Mouse (Mus musculus): ENCODE measurements around the gene Arid3a. TPM values are rescaled to one million over a fixed set of nuclear protein-coding genes. Genes with fewer than 3 reads are reported as not detected.
A peak's percentile ranks its signal among the peaks of the same experiment; 100 is the strongest.

Gene Arid3a
- polyA plus RNA-seq, 1 experiment from 2014 or later = 6.2 TPM

- WGBS = 12% methylated on average over 2 of the region's 2 CpGs
- Histone ChIP-seq H3K27ac (ENCODE audit: low read depth, low read length) (no peak overlapping the region), H3K27me3 (ENCODE audit: control insufficient read depth, insufficient read depth, low read length) (peaks cover 2% of the 10 kb centered on the region; the same call in 1 of the 2 replicates)
These were observed 25.9 kb upstream of the Arid3a start for GRCm38 (mm10) chr10:79900951-79901410.

DNA sequence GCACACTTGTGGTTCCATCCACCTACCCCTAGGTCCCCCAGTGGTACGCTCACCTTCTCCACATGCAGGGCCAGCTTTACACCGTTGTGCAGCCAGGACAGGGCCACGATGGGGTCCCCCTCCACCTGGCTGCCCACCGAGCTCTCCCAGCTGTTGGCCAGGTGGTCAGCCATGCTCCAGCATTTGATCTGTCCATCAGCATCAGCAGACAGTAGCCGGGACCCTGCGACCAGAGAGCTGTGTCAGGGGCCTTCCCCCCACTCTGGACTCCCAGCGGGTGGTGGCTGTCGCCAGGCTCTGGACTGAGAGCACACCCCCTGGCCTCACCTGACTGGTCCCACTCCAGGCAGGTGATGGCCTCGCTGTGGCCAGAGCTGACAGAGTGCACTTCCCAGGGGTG is 20.1 kb upstream of the Arid3a start:
- no peak overlapping the region for H3K27ac ChIP-seq (ENCODE audit: low read depth, low read length)
- WGBS = 92% methylated on average over 9 of the region's 9 CpGs
- ATAC-seq (ENCODE audit: low FRiP score) (no peak), DNase-seq (ENCODE audit: low spot score, missing footprints) (no peak)
- no peak overlapping the region for H3K4me3 ChIP-seq (ENCODE audit: low read depth, low read length)
- H3K36me3 ChIP-seq (ENCODE audit: control insufficient read depth, insufficient read depth, low read length) = peaks cover 13% of the 10 kb centered on the region
- no peak overlapping the region for H3K4me2 ChIP-seq
- peaks cover 9% of the 10 kb centered on the region for H3K4me1 ChIP-seq (ENCODE audit: control insufficient read depth, insufficient read depth, low read length)
- no peaks in the 10 kb centered on the region for H3K27me3 ChIP-seq (ENCODE audit: control insufficient read depth, insufficient read depth, low read length)
- no peaks in the 10 kb centered on the region for H3K9me3 ChIP-seq (ENCODE audit: control insufficient read depth, low read length)
- no peak overlapping the region for H3K9ac ChIP-seq (ENCODE audit: low read length)

More at GRCm38 (mm10) chr10:79900951-79901410, 25.9 kb upstream of the Arid3a start:
- no peak overlapping the region for H3K4me3 ChIP-seq (ENCODE audit: low read depth, low read length)
- peak; percentile 47 for ATAC-seq (ENCODE audit: low FRiP score)
- no peaks in the 10 kb centered on the region for H3K9me3 ChIP-seq (ENCODE audit: control insufficient read depth, low read length)
- H3K4me2 ChIP-seq = no peak overlapping the region
- DNase-seq (ENCODE audit: low spot score, missing footprints) = no peak
- no peak overlapping the region for H3K9ac ChIP-seq (ENCODE audit: low read length)
- peaks cover 13% of the 10 kb centered on the region for H3K4me1 ChIP-seq (ENCODE audit: control insufficient read depth, insufficient read depth, low read length)
- peaks cover 9% of the 10 kb centered on the region for H3K36me3 ChIP-seq (ENCODE audit: control insufficient read depth, insufficient read depth, low read length)

GRCm38 (mm10) chr10:79907415-79907814 is 19.4 kb upstream of the Arid3a start:
- ATAC-seq (ENCODE audit: low FRiP score) = no peak
- no peak overlapping the region for H3K9ac ChIP-seq (ENCODE audit: low read length)
- H3K4me3 ChIP-seq (ENCODE audit: low read depth, low read length) = no peak overlapping the region
- H3K27me3 ChIP-seq (ENCODE audit: control insufficient read depth, insufficient read depth, low read length) = no peaks in the 10 kb centered on the region
- no peaks in the 10 kb centered on the region for H3K9me3 ChIP-seq (ENCODE audit: control insufficient read depth, low read length)
- 94% methylated on average over 10 of the region's 10 CpGs for WGBS
- no peak for DNase-seq (ENCODE audit: low spot score, missing footprints)
- peaks cover 8% of the 10 kb centered on the region for H3K4me1 ChIP-seq (ENCODE audit: control insufficient read depth, insufficient read depth, low read length)
- H3K4me2 ChIP-seq = no peak overlapping the region
- no peak overlapping the region for H3K27ac ChIP-seq (ENCODE audit: low read depth, low read length)
- H3K36me3 ChIP-seq (ENCODE audit: control insufficient read depth, insufficient read depth, low read length) = peaks cover 13% of the 10 kb centered on the region

GRCm38 (mm10) chr10:79908167-79909091 is 18.4 kb upstream of the Arid3a start, which contains the start of gene Med16:
Gene Med16 (minus strand): TSS chr10:79908923.
- DNase-seq (ENCODE audit: low spot score, missing footprints) (peak; percentile 99), ATAC-seq (ENCODE audit: low FRiP score) (peak; percentile 95)
- Histone ChIP-seq H3K27ac (ENCODE audit: low read depth, low read length) (peak within 1 kb of the TSS; percentile 95), H3K9me3 (ENCODE audit: control insufficient read depth, low read length) (no peaks in the 10 kb centered on the region), H3K9ac (ENCODE audit: low read length) (peak within 1 kb of the TSS; percentile 98), H3K36me3 (ENCODE audit: control insufficient read depth, insufficient read depth, low read length) (peaks cover 13% of the 10 kb centered on the region; the same call in 1 of the 2 replicates), H3K27me3 (ENCODE audit: control insufficient read depth, insufficient read depth, low read length) (no peaks in the 10 kb centered on the region), H3K4me1 (ENCODE audit: control insufficient read depth, insufficient read depth, low read length) (peaks cover 8% of the 10 kb centered on the region), H3K4me2 (peak within 1 kb of the TSS; percentile 39), H3K4me3 (ENCODE audit: low read depth, low read length) (peak within 1 kb of the TSS; percentile 76)
- WGBS = 2% methylated on average over 52 of the region's 52 CpGs

- H3K36me3 ChIP-seq (ENCODE audit: control insufficient read depth, insufficient read depth, low read length) = peaks cover 13% of the 10 kb centered on the region; the same call in 1 of the 2 replicates
- peak; percentile 22; the same call in 1 of the 2 replicates for ATAC-seq (ENCODE audit: low FRiP score)
- peak; percentile 96 for DNase-seq (ENCODE audit: low spot score, missing footprints)
- no peaks in the 10 kb centered on the region for H3K9me3 ChIP-seq (ENCODE audit: control insufficient read depth, low read length)
- peaks cover 13% of the 10 kb centered on the region for H3K4me1 ChIP-seq (ENCODE audit: control insufficient read depth, insufficient read depth, low read length)
- peak overlapping the region; percentile 12; the same call in 1 of the 2 replicates for H3K4me2 ChIP-seq
- peak overlapping the region; percentile 95 for H3K27ac ChIP-seq (ENCODE audit: low read depth, low read length)
- H3K27me3 ChIP-seq (ENCODE audit: control insufficient read depth, insufficient read depth, low read length) = no peaks in the 10 kb centered on the region
- peak overlapping the region; percentile 76; the same call in 1 of the 2 replicates for H3K4me3 ChIP-seq (ENCODE audit: low read depth, low read length)
- WGBS = 28% methylated on average over 14 of the region's 14 CpGs
- peak overlapping the region; percentile 98; the same call in 1 of the 2 replicates for H3K9ac ChIP-seq (ENCODE audit: low read length)
These were observed 17.5 kb upstream of the Arid3a start for GRCm38 (mm10) chr10:79909092-79909922.

DNA sequence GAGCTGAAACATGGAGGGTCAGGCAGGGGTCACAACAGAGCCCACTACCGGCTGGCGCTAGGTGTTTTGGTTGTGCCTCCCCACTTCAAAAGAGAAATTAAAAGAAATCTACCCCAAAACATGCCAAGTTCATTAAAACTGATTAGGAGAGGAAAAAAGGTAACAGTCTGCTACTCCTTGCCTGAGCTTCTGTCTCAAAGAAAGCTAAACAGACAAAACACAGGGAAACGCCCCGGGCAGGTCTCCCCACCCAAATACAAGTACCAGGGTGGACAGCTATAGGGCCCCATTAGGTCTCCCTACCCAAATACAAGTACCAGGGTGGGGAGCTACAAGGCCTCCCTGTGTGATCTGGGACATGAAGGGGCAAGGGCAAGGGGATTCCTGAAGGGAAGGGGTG is 16.3 kb upstream of the Arid3a start, which contains the start of gene Gm26602:
TSS of gene Gm26602 (plus strand) at position 301 of the 400 bp plus-strand sequence.
- Histone ChIP-seq H3K9me3 (ENCODE audit: control insufficient read depth, low read length) (no peaks in the 10 kb centered on the region), H3K9ac (ENCODE audit: low read length) (no peak within 1 kb of the TSS), H3K4me2 (no peak within 1 kb of the TSS), H3K4me1 (ENCODE audit: control insufficient read depth, insufficient read depth, low read length) (peaks cover 15% of the 10 kb centered on the region), H3K36me3 (ENCODE audit: control insufficient read depth, insufficient read depth, low read length) (0 out of 2 replicates have a peak, but pooled peaks cover 6% of the 10 kb centered on the region), H3K4me3 (ENCODE audit: low read depth, low read length) (no peak within 1 kb of the TSS), H3K27me3 (ENCODE audit: control insufficient read depth, insufficient read depth, low read length) (no peaks in the 10 kb centered on the region), H3K27ac (ENCODE audit: low read depth, low read length) (no peak within 1 kb of the TSS)
- ATAC-seq (ENCODE audit: low FRiP score) = no peak
- WGBS = 94% methylated on average over 4 of the region's 4 CpGs
- DNase-seq (ENCODE audit: low spot score, missing footprints) = no peak

DNA sequence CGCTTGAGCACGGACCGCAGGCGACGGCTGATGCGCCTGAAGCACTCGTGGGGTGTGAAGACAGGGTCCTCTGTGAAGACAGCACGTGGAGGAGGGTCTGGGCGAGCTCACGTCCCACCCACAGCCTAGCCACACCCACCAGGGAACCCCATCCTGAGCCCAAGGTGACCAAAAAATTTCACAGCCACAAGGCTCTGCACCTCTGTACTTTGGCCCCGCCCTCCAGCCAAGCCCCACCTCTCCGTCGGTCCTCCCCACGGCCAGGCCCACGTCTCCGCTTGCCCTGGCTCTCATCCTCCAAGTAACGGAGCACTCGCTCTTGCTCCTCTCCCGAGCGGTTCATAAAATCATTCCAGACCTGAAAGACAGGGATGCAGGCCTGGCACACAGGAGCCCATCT is 14.4 kb upstream of the Arid3a start:
- Histone ChIP-seq H3K9ac (ENCODE audit: low read length) (no peak overlapping the region), H3K4me2 (no peak overlapping the region), H3K4me1 (ENCODE audit: control insufficient read depth, insufficient read depth, low read length) (peaks cover 21% of the 10 kb centered on the region), H3K36me3 (ENCODE audit: control insufficient read depth, insufficient read depth, low read length) (no peaks in the 10 kb centered on the region), H3K9me3 (ENCODE audit: control insufficient read depth, low read length) (no peaks in the 10 kb centered on the region), H3K27me3 (ENCODE audit: control insufficient read depth, insufficient read depth, low read length) (peaks cover 2% of the 10 kb centered on the region), H3K4me3 (ENCODE audit: low read depth, low read length) (no peak overlapping the region), H3K27ac (ENCODE audit: low read depth, low read length) (no peak overlapping the region)
- DNase-seq (ENCODE audit: low spot score, missing footprints) (no peak), ATAC-seq (ENCODE audit: low FRiP score) (no peak)
- 65% methylated on average over 20 of the region's 20 CpGs for WGBS

DNA sequence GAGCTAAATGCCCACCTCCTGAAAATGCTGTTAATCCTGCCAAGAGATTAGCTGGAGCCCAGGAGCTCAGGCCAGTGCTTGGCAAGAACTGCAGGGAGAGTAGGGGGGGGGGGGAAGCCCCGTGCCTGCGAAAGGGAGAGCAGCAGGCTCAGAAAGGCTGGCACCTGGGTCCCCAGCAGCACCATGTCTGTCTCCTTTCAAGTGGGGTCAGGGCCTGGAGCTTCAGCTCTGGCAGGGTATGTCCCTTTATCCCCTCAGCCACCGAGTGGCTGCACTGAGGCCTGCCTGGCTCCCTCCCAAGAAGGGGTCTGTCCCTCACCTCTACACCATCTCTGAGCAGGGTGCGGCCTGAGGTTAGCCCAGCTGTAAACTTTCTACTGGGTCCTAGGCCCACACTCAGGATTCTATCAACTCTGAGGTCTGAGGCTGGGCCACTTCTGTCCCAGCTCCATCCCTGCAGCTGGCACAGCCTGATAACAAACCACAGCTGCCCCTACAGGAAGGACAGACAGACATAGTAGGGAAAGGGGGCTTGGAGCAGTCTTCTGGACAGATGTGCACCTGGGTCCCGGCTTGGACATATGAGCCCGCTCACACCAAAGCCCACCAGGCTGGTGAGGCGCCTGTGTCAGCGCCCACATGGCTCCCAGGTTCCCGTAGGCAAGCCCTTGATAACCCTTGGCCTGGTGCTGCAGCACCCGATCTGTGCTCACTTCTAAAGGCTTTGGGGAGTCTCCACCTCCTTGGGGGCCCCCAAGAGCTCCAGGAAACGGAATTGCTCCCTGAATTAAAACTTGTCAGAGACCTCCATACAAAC is 12.5 kb upstream of the Arid3a start:
- ATAC-seq (ENCODE audit: low FRiP score) (no peak), DNase-seq (ENCODE audit: low spot score, missing footprints) (no peak)
- H3K4me2 ChIP-seq = no peak overlapping the region
- H3K36me3 ChIP-seq (ENCODE audit: control insufficient read depth, insufficient read depth, low read length) = no peaks in the 10 kb centered on the region
- WGBS = 66% methylated on average over 11 of the region's 11 CpGs
- H3K27ac ChIP-seq (ENCODE audit: low read depth, low read length) = no peak overlapping the region
- H3K9me3 ChIP-seq (ENCODE audit: control insufficient read depth, low read length) = no peaks in the 10 kb centered on the region
- peaks cover 22% of the 10 kb centered on the region for H3K27me3 ChIP-seq (ENCODE audit: control insufficient read depth, insufficient read depth, low read length)
- no peak overlapping the region for H3K9ac ChIP-seq (ENCODE audit: low read length)
- peaks cover 15% of the 10 kb centered on the region for H3K4me1 ChIP-seq (ENCODE audit: control insufficient read depth, insufficient read depth, low read length)
- H3K4me3 ChIP-seq (ENCODE audit: low read depth, low read length) = no peak overlapping the region
